Mouse (Mus musculus) left cerebral cortex, adult 2 months (tissue): ENCODE results near the gene Zdhhc7. TPM values are rescaled to one million over a fixed set of nuclear protein-coding genes. Genes with fewer than 3 reads are reported as not detected.

Source experiments
- DNase-seq, 2 experiments: peaks; one replicate each; pipeline ENCODE4 v3.0.0; 2021 to 2022; ENCODE audit warnings: low spot score in 2 of 2, mixed read lengths in 1 of 2; ENCODE audit errors: extremely low spot score in 1 of 2
- H3K27ac ChIP-seq: fragments of 200-600 bp; 2 replicates; pipeline ENCODE4 v1.8.1; 2022
- H3K4me3 ChIP-seq: fragments of 200-600 bp; 2 replicates; pipeline ENCODE4 v1.8.1; 2022
- CTCF ChIP-seq: fragments of 200-600 bp; IDR thresholded peaks from 2 replicates; pipeline ENCODE4 v1.8.1; 2022; ENCODE audit warnings: antibody characterized with exemption, mild to moderate bottlenecking, moderate library complexity
- intact Hi-C: fragments of 180-260 bp; cut with DNase I; formaldehyde crosslinking; loops from one replicate; pipeline ENCODE4 v1.15.1; 2025
- total RNA-seq, 2 experiments: library from RNA; stranded (reverse); gene quantifications; 2 replicates each; pipeline ENCODE4 v1.2.3; 2021

Gene Zdhhc7
- total RNA-seq, 2 experiments from 2014 or later = 33.5 to 38.5 TPM

DNA sequence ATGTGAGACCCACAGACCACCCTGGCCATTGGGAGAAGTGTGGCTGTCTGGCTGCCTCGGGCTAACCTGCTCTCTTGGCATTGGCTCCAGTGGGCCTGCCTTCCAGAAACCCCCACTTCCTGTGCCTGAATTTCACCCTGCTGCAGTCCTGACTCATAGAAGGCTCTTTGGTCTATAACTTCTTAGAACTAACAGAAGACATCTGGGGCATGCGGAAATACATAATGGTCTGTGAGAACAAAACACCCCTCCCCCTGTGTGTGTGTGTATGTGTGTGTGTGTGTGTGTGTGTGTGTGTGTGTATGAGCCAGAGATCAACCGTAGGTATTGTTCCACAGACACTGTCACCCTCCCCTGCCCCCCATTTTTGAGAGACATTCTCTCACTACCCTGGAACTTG is 38.0 kb downstream of the Zdhhc7 start:
- intact Hi-C loops = no loop called here
- Histone ChIP-seq H3K27ac (no peak overlapping the region), H3K4me3 (no peak overlapping the region)
- no peak for TF ChIP-seq CTCF
- no peak for DNase-seq

DNA sequence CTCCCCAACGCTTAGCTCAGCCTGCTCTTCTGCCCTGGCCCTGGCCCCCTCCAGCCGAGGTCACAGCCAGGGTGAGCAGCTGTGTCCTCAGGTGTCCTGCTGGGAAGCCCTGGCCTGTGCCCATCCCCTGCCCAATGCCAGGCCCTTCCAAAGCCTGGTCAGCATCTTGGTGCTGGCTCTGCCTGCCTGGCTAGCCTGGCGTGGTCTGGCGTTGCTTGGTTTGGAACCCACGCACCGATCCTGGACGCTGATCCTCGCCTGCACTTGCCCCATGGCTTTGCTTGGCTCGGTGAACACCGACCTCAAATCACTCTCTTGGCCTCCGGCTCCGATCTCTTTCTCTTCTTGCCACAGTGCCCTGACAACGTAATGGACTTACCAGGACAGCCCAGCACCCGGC is 38.5 kb downstream of the Zdhhc7 start:
- no peak overlapping the region for H3K4me3 ChIP-seq
- DNase-seq = no peak
- intact Hi-C loops = no loop called here
- H3K27ac ChIP-seq = no peak overlapping the region
- TF ChIP-seq CTCF = no peak

- Histone ChIP-seq H3K27ac (no peak overlapping the region), H3K4me3 (no peak overlapping the region)
- DNase-seq = no peak
- intact Hi-C loops = no loop called here
- no peak for TF ChIP-seq CTCF
These were observed 44.2 kb downstream of the Zdhhc7 start for GRCm38 (mm10) chr8:120057078-120057477.

DNA sequence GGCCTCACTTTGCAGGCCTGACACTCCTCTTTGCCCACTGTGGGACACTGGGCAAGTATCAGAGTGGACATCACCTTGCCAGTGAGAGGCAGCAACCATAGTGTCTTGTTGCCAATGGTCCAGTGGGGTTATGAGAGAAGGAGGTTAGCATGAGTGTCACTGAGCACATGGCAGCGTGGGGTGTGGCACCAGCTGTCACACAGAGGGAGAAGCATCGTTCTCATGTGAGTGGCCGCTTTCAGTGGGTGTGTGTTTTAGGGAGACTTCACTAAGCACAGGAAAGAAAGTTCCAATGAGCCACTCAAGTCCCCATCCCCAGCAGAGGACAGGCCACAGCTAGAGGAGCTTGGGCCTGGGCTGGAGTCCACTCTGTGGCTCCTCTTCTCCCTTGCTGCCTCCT is 46.4 kb downstream of the Zdhhc7 start:
- no peak overlapping the region for H3K4me3 ChIP-seq
- intact Hi-C loops = no loop called here
- H3K27ac ChIP-seq = no peak overlapping the region
- DNase-seq = no peak
- no peak for TF ChIP-seq CTCF

DNA sequence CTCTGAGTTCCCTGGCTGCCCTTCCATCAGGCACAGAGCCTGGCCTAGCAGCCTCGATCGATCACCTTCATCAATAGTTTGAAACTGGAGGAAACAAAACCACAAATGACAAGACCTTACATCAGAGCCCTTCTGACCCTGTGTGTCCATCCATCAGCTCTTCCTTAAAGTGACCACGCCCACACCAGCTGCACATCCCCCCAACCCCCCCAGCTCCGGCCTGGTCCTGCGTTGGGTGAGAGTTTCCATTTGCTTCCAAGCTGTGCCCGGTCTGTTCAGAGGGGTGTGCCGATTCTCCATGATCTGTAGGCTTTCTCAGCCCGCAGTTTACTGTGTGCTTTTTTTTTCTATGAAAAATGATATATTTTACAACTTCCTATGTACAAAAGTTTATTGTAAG is 49.0 kb downstream of the Zdhhc7 start:
- H3K27ac ChIP-seq = no peak overlapping the region
- no peak for TF ChIP-seq CTCF
- no peak overlapping the region for H3K4me3 ChIP-seq
- intact Hi-C loops = no loop called here
- DNase-seq = no peak

GRCm38 (mm10) chr8:120051908-120052307 is 49.4 kb downstream of the Zdhhc7 start:
- no peak for DNase-seq
- no peak overlapping the region for H3K4me3 ChIP-seq
- no peak overlapping the region for H3K27ac ChIP-seq
- intact Hi-C loops = no loop called here
- TF ChIP-seq CTCF = no peak

DNA sequence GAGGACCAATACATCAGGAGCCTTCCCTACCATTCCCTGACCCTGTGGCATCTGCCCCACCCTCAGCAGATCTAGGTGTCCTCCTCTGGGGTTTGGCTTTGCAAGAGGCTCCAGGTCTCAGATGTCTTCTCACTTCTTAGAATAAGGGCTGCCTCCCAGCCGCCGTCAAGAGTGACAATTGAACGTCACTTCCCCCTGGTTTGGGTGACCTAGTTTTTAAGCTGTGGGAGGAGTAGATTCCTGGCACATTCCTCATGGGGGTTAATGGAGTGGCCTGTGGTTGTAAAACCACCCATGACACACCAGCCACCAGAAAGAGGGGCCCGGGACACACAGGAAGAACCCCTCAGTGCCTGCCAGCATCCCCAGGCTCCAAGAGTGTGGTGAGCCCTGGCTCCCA is 50.3 kb downstream of the Zdhhc7 start:
- no peak for DNase-seq
- TF ChIP-seq CTCF = no peak
- intact Hi-C loops = no loop called here
- Histone ChIP-seq H3K4me3 (no peak overlapping the region), H3K27ac (no peak overlapping the region)

DNA sequence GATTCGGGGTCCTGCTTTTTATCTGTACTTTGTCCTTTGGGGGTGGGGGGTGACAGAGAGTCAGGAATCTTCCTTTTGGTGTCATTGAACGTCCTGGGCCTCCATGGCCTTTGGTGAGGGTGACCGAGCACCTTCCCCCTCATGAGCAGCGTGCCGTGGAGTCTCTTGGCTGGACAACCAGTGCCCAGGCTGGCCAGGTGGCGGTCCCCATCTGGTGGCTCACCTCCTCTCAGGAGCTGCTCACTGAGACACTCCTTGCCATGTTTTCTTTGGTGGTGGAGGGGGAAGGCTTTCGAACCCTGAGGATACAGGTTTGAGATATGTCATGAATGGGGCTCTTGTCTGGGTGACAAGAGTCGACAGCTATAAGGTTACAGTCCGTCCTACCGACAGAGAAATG is 50.9 kb downstream of the Zdhhc7 start:
- H3K4me3 ChIP-seq = no peak overlapping the region

DNA sequence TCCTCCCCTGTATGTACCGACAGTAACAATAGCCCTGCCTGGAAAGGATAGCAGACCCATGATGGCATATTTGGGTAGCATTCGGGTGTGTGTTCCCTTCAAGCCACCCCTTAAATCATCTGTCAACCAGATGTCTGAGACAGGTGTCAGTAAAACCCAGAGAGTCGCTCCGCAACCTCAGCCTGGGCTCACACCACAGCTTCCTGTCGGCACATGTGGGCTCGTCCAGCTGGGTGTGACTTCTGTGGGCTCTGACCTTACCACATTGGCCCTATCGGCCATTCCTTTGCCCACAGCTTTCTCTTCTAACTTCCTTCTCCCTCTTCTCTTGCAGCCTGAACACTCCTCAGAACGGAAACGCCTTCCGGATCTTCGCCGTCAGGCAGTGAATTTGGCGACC is 51.3 kb downstream of the Zdhhc7 start:
- TF ChIP-seq CTCF = no peak
- DNase-seq = no peak
- Histone ChIP-seq H3K4me3 (no peak overlapping the region), H3K27ac (no peak overlapping the region)
- intact Hi-C loops = no loop called here

More for the DNA sequence above, 50.9 kb downstream of the Zdhhc7 start:
- TF ChIP-seq CTCF = no peak
- no peak for DNase-seq
- H3K27ac ChIP-seq = no peak overlapping the region
- intact Hi-C loops = no loop called here

DNA sequence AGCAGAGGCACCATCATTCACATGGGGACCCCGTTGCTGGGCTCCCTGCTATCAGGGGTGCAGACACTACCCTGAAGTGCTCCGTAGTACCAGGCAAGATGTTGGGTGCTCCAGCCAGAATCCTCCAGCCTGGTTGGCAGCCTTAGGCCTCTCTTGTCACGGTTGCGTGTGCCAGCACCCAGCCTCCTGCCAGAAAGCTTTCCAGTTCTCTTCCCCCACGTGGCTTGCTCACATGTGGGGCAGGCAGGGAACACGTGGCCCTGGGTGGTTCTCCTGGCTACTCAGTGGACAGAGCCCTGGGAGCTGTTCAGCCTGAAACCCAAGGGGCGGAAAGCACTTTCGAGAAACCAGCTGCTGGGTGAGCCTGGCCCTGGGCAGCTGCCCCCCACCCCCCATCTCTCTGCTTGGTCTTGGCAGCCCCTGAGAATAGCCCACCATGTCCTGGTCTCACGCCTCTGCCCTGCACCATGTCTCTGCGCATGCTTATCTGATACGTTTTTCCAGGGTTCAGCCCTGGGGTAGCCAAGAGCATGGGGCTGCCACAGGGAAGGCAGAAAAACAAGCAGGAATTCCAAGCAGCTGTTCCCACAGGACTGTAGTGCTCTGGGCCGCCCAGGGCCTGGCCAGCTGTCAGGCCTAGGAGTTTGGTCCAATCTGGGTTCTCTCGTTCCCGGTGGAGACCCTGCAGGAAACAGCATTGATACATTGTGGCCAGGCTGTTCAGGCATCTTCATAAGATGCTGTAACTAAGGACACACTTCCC is 54.8 kb downstream of the Zdhhc7 start:
- TF ChIP-seq CTCF = no peak

DNA sequence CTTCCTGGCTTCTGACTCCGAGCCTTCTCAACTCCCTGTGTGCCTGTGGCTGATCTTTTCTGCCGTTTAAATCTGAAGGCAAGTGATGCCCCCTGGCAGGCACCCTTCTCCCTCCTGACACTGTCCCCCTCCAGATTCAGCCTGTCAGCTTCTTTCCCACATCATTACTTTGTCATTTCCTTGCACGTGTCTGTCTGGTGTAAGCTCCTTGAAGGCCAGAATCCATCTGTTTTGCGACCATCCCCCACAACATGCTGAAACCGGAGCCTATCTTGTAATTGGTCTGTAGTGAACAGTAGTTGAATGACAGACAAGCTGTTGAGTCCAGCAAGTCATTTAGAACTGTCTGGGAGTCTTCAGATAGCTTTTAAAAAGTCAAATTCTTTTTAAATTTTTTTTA is 55.8 kb downstream of the Zdhhc7 start:
- TF ChIP-seq CTCF = no peak
- no peak overlapping the region; the same call in 1 of the 2 replicates for H3K27ac ChIP-seq
- intact Hi-C loops = no loop called here
- no peak for DNase-seq
- H3K4me3 ChIP-seq = no peak overlapping the region

More for the DNA sequence above, 54.8 kb downstream of the Zdhhc7 start:
- H3K27ac ChIP-seq = peak overlapping the region; percentile 81
- peak; percentile 79 to 80 for DNase-seq
- intact Hi-C loops = no loop called here
- H3K4me3 ChIP-seq = no peak overlapping the region

- intact Hi-C loops = no loop called here
- no peak for TF ChIP-seq CTCF
- Histone ChIP-seq H3K4me3 (no peak overlapping the region), H3K27ac (no peak overlapping the region)
- no peak for DNase-seq
These were observed 56.4 kb downstream of the Zdhhc7 start for GRCm38 (mm10) chr8:120044907-120045306.
